Mouse (Mus musculus) frontal cortex, postnatal 36 days (tissue): ENCODE data around the gene Zfp612.
"Not testable (repeated sequence)": the region's sequence is repeated elsewhere in the genome, so short reads cannot be mapped to it uniquely, and the experiment has no call there.

Source experiments
- DNase-seq, 2 experiments: peaks; one replicate each; pipeline ENCODE4 v3.0.0; 2022; ENCODE audit warnings: low spot score in 2 of 2

The Zfp612 gene

DNA sequence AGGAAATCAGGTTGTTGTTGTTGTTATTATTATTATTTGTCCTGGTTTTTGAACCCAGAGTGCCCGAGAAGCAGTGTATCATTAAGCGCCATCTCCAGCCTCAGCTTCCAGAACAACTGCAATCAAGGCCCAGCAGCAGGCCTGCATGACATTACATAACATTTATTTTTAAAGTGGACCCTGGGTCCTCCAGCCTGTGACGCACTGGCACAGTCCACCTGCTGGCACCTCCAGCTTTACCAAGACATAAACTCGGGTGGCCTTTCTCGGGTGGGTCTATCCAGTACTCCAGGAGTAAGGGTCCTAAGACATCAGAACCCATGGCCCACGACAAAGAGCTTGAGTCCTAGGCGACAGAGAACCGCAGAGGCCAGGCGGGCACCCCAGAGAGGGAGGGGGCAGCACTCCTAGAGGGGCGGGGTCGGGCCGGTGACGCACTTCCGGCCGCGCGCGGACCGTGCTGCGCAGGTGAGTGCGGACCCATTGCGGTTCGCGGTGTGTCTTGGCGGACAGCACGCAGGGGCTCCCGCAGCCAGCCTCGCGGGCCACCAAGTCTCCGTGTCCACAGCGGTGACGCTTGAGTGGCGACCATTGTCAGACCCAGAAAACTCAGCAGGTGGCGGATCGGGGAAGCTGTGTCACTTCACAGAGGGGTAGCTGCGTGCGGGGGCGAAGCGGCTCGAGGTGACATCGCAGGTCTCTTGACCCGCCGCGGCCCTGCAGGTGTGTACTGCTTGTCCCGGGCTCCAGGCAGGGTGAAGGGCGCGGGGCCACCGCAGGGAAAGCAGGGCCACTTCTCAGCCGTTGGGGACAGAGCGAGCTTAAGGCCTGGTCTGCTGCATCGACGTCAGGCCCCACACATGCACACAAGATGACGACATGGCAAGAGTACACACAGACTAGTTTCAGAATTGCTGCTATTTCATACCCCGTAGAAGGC, at the start of gene Zfp612:
Gene Zfp612, plus strand, starts transcription at position 465 of the 940 bp plus-strand sequence.
- DNase-seq: peak; percentile 72 to 73

DNA sequence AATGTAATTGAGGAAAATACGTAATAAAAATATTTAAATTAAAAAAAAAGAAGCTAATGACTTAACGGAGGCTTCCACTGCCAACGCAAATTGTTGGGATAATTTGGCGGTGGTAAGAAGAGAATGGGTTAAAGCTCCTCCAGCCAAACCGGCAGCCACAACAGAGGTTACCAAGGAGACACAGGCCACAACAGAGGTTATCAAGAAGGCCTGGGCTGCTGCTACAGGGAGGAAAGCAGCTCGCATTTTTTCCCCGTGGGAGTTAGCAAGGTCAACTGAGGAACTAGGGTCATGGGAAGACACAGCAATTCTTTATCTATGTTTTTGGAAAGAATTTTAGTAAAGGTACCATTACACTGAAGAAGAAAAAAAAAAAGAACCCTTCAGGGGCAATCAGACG, 45.8 kb upstream of the Zfp612 start:
- not testable (repeated sequence) for DNase-seq

DNA sequence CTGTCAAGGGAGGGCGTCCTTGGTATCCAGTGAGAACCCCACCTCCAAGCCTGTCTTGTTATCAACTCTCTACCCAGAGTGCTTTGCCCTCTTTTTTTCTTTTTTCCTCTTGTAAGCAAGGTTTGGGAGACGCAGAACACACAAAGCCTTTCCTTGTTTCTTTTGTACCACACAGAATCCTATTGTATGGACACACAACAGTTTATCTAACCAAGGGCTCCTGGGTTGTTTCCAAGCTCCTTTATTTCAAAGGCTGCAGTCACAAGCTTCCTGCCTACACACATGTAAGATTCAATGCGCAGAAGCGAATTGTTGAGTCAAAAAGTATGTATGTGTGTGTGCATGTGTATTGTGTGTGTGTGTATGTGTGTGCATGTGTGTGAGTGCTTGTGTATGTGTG, 45.2 kb upstream of the Zfp612 start:
- DNase-seq: no peak

DNA sequence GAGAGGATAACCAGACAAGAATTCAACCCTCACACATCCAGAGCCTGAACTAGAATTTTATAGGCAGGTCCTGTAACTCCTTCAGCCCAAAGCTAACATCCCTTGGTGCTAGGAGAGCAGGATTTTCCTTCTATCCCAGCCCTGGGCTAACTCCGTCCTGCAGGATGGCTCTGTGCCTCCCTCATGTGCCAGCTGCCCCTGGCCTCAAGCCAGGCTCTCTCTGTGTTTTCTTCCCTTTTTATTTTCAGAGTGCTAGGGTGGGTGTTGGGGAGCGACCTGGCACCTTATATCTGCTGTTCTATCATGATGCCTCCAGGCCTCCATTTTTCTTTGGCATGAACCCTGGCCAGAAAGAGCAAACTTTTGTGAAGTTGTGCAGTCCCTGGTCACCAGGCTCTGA, 43.4 kb upstream of the Zfp612 start:
- peak in 1 of 2 experiments; percentile 6 for DNase-seq

DNA sequence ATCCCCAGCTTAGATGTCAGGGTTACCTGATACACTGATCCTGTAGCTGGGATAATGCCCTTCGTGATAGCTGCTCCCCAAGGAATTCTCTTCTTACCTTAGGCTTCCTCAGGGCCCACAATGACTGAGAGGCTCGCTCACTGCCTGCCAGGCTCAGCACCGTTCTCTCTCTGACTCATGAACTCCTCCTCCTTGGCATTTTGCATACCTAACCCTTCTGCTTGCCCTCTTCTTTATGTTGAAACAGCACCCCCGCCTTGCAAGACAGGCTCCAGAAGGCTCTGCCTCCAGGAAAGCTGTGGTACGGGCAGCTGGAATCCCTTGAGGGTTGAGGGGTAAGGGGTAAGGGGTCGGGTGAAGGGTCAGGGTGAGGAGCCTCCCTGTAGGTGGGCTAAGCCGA, 40.3 kb upstream of the Zfp612 start:
- DNase-seq: peak in 1 of 2 experiments; percentile 7

DNA sequence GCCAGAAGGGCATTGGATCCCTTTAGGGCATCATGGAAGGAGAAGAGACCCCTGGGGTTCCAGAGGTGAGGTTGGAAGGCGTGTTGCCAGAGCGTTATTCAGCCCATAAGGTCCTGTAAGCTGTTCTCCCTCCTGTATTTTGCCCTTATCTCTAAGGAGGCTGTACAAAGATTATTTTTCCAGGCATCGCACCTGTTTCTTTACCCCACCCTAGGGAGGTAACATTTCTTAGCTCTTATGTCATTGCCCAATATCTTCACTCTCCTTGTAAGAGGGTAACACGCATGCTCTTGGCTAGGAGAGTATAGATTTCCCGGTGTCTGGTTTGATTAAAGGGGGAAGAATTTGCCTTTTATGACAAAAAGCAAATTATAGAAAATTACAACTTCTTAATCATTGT, 39.9 kb upstream of the Zfp612 start, which contains the start of gene Chst4:
Gene Chst4, minus strand, starts transcription at position 82 of the 400 bp plus-strand sequence.
- no peak for DNase-seq

DNA sequence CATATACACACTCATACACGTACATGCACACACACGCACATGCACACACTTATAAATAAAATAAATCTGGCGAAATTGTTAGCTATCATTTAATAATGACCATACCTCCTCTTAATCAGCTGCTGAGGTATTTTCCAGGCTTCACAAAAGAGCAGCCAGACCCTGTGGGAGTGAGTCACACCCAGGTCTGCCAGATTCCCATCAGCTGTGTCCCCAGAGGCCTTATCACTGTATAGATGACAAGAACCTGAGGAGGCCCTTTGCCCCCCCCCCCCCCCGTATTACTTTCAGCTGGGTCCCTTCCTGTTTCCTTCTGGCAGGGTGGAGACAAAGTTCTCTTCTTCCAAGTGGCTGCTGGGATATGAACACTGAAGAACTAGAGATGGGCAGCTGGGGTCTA, 39.0 kb upstream of the Zfp612 start:
- no peak for DNase-seq

DNA sequence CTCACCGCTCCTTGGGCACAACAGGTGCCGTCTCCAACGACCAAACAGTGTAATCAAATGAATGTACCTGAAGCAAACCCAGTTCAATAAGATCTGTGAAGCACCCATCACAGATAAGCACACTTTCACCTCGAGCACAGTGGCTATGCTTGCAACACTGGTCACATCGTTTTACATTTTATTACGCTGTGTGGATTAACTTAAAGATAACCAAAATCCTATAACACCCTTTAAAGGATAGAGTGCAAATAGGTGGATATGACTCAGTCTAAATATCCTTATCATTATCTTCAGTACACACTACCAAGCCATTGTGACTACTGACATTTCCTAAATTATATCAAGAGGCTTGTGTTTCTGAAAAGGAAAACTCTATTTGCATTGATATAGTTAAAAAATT, 28.3 kb upstream of the Zfp612 start:
- no peak for DNase-seq

DNA sequence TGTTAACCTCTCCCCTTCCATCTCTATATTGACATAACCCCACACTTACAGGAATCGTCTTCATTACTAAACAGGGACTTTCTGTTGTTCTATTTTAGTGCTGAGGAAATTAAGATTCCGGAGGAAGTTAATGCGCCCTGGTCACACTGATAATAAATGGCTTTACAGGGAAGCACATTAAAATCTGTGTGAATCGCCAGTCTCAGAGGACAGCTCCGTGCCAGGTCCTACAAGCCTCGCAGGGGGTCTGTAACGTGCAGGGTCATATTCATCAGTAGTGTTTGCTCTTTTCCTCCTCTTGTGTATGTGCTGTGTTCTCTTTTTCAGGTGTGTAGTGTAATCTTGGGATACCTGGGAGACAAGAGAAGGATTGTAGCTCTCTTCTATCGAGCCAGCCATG, 21.3 kb upstream of the Zfp612 start:
- no peak for DNase-seq

DNA sequence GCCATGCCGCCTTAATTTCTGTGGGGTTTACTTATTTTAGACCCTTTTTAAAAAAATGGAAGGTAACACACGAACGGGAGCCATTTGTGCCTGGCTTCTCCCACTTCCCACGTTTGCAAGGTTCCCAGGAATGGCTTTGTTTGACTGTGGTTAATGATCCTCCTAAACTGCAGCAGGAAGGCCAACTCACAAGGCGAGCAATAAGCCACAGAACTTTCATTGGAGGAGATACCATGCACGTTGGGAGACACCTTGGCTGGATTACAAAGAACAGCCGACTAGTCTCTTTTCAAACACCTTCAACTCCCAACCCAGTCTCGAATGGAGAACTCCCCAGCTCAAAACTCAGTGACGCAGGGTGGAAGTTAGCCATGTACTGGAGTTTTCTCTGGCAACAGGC, 15.4 kb upstream of the Zfp612 start:
- no peak for DNase-seq

DNA sequence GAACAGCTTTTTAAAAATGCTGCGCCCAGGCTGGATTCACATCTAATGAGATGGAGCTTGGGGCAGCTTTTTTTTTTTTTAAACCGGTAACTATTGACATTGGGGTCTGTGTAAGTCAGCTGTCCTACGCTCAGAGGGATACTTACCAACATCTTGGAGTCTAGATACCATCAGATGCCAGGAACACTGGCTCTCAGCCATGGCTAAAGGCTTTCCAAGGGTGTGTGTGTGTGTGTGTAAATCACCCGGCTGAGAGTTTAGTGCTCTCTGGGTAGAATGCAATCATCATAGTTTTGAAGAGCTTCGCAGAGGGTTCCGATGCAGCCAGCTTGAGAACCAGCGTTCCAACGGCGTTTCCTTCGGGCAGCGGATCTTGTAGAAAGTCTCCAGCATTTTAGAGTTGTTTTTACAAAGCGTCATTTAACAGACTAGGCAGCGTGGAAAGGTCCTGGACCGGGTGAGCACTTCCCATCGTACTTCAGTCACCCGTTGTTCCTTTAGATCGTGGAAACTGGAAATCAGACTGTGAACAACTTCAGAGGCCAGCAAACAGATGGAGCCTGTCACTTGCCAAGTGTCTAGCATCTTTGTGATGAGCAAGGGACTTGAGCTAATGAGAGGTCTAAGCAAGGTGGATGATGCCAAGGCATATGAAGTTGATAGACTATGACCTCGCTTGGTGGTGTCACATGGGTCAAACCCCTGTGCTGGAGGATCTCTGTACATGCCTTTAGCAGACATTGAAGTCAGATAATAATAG, 14.8 kb upstream of the Zfp612 start:
- no peak for DNase-seq

DNA sequence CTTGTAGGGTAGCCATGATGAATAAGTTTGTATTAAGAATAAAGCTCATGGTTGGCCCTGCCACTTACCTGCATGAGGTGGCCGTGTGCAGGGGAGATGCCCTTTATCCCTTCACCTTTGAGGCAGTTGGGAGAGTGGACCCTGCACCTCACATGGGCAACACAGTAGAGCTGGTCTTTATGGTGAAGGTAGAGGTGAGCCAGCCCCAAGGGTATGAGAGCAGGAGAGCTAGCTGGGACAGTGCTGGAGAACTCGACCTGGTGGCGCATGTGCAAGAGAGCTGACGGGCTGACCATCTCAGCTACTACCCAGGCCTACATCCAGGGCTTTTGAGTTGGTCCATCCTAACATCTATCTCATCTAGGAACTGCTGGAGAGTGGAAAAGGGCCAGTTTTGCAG, 13.9 kb upstream of the Zfp612 start:
- DNase-seq: no peak

DNA sequence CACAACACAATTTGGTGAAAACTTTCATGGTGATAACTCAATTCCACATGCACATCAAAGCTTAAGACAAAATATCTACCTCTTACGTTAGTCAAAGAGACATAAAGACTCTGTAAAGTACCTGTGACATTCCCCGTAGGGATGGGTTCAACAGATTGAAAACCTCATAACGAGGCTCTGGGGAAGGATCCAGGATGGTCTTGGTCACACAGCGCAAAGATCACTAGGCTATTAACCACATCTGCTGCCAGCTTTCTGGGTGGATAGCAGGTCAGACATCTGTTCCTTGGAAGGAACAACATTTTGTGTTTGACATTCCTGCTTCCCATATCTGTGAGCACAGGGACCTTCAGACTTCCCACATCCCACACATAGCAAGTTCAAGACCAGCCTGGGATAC, 9.8 kb upstream of the Zfp612 start:
- DNase-seq: no peak

DNA sequence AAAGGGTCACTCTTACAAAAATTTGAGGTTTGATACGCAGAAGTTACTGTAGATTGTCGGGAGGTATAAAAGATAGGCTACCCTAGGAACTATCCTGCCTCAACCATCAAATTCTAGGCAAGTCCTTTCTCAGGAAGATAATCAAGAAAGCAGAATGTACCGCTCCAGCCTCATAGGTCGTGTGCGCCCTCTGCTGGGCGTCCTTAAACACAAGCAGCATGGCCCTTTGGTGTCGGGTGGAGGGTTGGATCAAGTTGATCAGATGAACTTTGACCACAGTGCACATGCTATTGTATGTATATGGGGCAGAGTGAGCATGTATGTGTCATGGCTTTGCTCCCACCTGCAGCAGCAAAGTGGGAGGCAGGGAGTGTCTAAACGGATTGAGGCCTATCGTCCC, 7.9 kb upstream of the Zfp612 start:
- DNase-seq: peak; percentile 54 to 67

DNA sequence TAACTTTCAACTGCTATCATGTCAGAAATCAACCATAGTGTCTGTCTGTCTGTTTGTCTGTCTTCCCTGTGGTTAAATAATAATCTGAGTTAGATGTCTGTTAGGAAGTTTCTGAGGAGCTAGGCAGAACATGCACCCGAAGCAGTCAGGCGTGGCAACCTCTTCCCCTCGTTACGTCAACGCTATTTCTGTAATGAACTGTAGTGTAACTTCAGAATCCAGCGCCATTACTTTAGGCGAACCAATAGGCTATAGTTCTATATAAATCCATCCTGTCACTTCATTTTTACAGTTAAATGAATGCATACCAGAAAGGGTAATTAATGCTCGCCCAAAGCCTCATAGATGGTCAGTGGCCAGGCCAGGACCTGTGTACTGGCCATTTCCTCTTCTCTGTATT, 5.0 kb upstream of the Zfp612 start:
- DNase-seq: no peak

DNA sequence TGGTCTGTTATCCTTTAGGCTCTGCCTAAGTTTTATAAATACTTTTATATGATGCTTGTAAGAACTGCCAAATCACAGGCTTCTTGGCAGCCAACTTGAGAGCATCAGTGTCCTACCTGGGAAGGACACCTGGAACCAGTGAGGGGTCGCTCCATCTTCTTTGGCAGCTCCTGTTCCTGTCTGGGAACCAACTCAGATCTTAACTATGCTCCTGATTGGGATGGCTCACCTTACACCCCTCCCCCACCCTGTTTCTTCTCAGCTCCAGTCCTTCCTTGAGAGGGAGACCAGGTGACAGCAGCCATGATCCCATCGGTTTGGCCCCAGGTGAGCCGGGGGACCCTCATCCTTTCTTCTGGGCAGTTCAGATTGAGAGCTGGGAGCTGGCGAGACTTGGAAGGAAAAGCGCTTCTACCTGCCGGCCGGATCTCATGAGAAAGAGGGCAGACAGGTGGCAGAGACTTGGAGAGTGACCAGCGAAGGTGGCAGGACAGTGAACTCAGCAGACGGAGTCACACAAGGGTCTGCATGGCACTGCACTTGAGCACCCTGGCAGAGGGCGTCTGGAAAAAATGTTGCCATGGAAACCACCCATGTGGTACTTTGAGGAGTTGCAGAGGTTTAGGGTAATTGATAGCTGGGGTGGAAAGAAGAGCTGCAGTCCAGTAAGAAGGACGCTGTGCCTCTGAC, 3.0 kb downstream of the Zfp612 start:
- no peak for DNase-seq

DNA sequence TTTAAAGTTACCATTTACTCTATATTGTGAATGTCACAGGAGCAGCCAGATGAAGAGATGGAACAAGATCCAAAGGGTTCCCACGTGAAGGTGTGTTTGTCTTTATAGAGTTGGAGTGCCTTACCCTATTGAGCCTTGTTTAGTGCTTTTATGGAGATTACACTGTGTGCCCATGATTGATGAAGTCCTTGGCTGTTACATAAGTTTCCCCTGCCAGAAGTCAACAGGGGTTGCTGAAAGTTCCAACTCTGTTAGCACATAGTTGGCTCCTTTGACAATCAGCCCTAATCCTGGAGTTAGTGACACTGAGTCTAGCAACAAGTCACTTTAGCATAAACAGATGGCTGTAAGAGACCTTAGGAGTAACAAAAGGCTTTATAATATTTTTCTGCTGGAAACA, 12.3 kb downstream of the Zfp612 start:
- DNase-seq: no peak

DNA sequence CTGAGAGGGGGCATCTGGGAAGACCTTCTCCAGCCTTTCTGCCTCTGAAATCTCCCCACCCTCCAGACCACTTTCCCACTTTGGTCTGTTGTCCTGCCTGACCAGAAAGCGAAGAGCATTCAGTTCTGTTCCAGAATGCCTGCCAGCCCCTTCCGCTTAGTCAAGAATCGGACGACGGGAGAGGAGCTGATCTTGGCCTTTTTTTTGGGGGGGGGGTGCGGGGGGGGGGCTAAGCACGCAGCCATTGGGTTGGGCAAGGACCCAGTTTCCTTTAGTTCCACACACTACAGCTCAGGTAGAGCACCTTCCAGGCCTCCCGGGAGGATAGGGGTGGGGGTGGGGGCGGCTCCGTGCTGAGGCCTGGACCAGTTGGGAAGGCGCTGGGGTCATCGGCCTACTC, 21.4 kb downstream of the Zfp612 start, which contains the start of gene Gm21964:
Gene Gm21964, plus strand, starts transcription at position 301 of the 400 bp plus-strand sequence.
- no peak for DNase-seq

DNA sequence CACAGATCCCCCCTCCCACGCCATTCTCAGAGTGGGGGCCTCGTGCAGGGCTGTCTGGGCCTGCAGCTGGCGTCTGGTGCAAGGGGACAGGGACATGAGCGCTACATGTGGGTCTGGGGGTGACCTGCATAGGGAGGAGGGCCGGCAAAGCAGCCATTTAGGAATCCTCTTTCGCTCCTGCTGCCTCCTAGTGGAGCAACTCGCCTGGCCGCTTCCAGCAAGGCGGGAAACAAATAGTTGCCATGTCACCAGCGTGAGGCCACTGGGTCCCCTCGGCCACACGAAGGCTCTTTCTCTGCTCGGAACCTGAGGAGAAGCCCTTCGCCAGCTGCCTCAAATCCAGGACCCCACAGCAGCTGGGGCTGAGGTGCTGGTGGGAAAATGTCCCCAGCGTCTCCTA, 22.1 kb downstream of the Zfp612 start:
- DNase-seq: no peak

DNA sequence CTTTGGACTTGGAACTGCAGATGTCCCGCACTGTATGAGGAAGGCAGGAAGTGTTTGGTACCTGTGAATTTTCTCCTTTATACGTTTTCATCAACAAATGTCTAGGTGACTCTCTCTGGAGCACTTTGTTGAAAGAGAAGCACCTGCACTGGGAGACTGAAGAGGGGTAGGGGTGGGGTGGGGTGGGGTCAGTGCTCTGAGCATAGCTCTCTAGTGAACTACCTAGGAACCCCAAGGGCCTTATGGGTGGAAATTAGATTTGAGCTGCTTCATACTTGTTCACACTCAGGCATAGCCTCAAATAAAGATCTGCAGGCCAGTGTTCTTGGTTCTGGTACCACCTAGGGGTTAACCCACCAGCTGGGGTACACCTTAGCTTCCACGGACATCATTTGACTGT, 23.1 kb downstream of the Zfp612 start, which contains the start of gene Gm17720:
Gene Gm17720, minus strand, starts transcription at position 101 of the 400 bp plus-strand sequence.
- DNase-seq: no peak

DNA sequence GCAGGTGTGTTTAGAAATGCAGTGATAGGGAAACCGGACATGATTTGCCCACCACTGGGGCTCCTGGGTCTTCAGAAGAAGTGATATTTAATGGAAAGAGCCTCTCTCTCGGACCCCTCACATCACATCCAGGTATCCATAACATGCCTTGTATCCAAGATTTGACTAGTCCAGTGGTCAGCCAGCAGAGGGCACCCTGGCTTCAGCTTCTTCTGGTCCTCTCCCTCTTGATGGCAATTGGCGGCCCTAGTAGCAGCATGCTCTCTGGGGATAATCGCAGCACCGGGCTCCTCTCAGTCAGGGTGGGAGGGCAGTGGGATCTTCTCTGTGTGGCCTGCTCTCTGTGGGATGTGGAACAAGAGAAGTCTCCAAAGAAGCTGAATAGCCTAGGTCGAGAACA, 40.2 kb downstream of the Zfp612 start:
- DNase-seq: peak; percentile 19 to 36

DNA sequence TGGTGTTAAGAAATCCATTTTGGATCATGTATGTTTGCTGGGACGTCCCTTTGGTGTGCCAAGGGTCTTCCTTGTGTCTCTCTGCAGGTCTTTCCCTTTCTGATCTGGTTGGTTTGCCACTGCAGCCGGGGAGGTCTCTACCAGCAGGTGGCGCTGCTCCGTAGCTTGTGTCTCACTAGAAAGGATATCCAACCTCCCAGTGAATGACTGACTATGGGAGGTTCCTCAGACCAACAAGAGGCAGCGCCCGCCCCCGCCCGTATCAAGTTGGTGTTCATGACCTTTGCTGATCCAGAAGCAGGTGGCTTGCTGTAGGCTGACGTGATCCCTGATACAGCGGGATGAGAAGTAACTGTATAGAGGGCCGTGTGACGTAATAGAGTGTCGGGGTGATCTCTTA, 51.0 kb downstream of the Zfp612 start:
- DNase-seq: peak; percentile 79 to 85
